Mouse (Mus musculus) thymus, postnatal 10 days (tissue): ENCODE measurements around the gene Fbxl17.
A peak's percentile ranks its signal among the peaks of the same experiment; 100 is the strongest.

Experiments used
- DNase-seq, 2 experiments: peaks; one replicate each; pipeline ENCODE4 v3.0.0; 2021; ENCODE audit warnings: low spot score in 2 of 2

Gene Fbxl17

DNA sequence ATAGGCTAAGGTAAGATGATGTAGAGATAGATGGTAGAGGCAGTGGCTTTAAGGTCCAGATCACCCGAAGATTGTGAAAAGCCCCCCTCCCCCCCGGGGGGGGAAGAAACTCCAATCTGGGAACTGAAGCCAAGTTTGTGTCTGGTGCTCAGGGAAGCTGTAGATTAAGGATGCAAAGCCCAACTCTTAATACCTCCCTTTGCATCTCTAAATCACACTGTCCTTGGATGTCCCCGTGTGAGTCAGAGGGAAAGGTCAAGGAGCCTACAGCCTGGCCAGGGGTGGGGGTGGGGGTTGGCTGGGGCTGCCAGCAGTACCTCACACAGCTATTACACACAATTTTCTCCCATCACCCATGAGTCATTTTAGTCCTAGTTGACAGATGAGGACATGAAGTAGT lies 453.4 kb downstream of the Fbxl17 start:
- no peak for DNase-seq

- DNase-seq, result no peak
Observed at GRCm38 (mm10) chr17:63045297-63045696, 454.5 kb downstream of the Fbxl17 start.

DNA sequence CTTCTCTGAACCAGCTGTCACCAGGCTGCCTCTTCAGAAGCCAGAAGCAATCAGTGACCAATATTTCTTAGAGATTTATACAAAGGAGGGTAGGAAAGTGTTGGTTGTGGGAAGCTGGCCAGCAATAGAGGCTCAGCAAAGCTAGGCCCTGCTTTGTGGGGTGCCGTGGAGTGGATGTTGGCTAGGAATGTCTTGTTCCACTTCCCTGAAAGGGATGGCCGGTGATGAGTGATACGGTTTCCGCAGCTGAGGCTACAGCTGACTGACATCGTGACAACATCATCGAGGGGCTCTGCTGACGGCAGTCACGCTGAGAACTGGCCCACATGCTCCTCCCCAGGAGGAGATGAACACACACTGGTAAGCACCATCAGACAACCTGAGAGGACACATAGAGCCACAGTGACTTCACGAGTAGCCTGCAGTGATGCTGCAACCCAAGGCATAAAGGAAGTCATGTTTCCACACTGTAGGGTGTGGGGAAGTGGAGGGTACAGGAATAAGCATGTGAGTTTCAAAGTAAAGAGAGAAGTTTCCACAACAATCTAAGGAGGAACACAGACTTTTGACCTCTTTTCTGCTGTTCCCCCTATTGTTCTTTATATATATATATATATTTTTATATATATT lies 456.7 kb downstream of the Fbxl17 start:
- no peak for DNase-seq

DNA sequence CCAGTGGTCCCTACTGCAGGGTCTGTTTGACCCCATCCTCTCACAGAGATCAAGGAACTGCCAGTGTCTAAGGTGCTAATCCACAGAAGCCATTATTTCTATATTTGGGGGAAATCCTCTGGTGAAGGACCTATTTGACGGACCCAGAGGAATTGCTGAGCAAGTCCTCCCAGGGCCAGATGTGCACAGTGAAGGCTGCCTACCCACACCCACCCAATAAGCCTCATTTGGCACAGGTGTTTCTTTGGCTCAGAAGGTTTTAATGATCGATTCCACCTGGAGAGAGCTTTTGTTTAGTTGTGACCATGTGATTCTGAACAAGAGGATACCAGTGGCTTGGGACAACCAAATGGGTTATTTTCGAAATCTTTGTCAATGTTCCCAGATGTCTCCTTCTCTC lies 462.3 kb downstream of the Fbxl17 start:
- no peak for DNase-seq

- no peak for DNase-seq
Observed at GRCm38 (mm10) chr17:63033141-63033540, 466.7 kb downstream of the Fbxl17 start.

DNA sequence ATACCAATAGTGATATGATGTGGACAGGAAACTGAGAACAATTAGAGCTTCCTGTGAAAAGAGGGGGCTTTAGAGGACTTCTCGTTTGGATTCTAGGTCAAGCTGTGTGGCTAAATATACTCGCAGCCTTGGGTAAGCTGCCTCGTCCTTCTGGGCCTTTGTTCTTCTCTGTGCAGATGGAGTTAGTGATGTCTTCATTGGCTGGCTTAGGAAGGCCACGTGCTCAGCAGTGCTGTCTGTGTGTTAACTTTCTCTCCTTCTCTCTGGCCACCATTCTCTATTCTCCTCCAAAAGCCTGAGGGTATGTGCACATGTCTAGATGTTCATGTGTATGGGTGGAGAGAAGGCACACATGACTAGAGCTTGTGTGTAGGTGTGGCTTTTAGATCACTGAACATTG lies 470.7 kb downstream of the Fbxl17 start:
- no peak for DNase-seq

- no peak for DNase-seq
Observed at GRCm38 (mm10) chr17:63025238-63025637, 474.6 kb downstream of the Fbxl17 start.

DNA sequence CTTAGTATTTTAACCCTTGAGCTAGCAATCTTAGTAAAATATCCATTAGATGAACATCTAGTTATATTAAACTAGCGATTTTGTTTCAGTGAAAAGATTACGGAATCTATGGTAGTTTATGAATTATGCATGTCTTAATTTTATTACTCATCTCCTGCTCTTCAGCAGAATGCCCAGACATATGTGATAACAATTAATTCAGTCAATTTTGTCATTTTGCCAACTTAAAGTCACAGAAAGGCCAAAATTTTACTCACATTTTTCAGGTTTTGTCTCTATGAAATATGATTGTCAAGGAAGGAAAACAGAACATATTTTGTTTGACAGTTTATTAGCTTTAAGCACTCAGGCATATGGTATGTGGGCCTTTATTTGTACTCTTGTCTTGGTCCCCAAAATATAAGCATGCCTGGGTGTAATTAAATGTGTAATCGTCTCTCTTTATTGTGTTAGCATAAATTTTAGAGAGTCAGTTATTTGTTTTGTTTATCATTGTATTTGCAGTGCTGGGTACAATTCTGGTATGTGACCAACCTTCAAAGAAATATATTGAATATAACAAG lies 482.1 kb downstream of the Fbxl17 start:
- DNase-seq, result no peak

GRCm38 (mm10) chr17:63012571-63012923 lies 487.3 kb downstream of the Fbxl17 start:
- no peak for DNase-seq

- peak; percentile 5 for DNase-seq
Observed at GRCm38 (mm10) chr17:63011893-63012570, 487.8 kb downstream of the Fbxl17 start.

- no peak for DNase-seq
Observed at GRCm38 (mm10) chr17:63010830-63011229, 489.0 kb downstream of the Fbxl17 start.

DNA sequence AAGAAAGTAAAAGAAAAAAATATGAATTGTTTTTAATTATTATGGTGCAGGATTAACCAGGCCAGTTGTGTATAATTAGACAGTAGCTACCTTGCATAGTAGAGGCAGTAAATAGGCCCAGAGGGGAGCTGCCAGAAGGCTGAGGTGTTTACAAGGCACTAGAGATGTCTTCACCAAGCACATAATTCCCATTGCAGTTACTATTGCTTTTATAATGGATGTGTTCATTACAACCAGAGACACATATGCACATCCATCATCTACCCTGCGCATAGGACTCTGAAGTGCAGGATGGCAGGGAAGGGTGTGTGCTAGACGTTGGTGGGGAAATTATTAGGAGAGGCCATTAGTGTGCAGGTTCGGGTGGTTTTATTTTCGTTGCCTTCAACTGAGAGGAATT lies 491.0 kb downstream of the Fbxl17 start:
- DNase-seq, result no peak

DNA sequence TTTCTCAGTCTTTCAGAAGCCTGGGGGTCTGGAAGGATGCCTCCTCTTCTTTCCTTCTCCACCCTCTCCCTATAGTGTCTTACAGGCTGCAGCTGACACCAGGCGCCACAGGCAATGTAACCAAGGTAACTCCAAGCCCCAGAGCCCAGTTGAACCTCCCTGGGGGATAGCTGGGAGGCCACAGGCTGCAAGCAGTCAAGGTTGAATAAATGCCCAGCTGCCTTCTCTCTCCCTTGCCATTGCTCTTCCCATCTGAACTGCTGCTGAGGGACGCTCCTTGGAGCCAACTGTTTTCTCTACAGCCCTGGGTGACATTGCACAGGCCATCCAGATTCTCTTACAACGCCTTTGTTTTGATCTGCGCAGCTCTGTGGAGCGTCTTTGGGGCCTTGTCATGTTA lies 491.5 kb downstream of the Fbxl17 start:
- no peak for DNase-seq

GRCm38 (mm10) chr17:63007876-63008275 lies 491.9 kb downstream of the Fbxl17 start:
- DNase-seq, result no peak
